Mouse (Mus musculus): ENCODE data around the gene Lrrc47.

DNA sequence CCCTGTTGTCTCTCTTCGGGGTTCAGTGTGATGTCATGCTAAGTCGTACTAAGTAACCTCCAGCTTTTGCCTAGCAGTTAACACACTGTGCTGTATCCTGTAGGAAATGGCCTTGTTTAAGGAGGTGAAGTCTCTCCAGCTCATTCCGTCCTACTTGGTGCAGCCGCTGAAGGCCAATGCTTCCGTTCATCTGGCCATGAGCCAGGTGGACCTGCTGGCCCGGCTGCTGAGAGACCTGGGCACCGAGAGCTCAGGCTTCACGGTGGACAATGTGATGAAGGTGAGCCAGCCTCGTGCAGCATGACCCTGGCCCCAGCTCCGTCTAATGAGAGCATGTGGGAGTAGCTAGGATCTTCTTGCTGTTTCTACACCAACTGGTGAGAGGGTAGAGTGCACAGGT lies 18.8 kb upstream of the Lrrc47 start:
- TF ChIP-seq MAX (IDR thresholded peaks at IDR 0.05; ENCODE audit: low read depth) = no peak
- TF ChIP-seq POLR2A (IDR thresholded peaks at IDR 0.05; ENCODE audit: insufficient read length, low read depth) = no peak
- no peak for TF ChIP-seq MYOD1 (IDR thresholded peaks at IDR 0.05; ENCODE audit: control insufficient read depth in 1 of 3, insufficient read length in 2 of 3, low read depth in 2 of 3)
- TF ChIP-seq TCF12 (IDR thresholded peaks at IDR 0.05; ENCODE audit: insufficient read depth, poor library complexity, severe bottlenecking) = no peak
- TF ChIP-seq USF1 (IDR thresholded peaks at IDR 0.05; ENCODE audit: low read depth) = no peak
- no peak for TF ChIP-seq TCF3 (IDR thresholded peaks at IDR 0.05; ENCODE audit: insufficient read length, low read depth)
- TF ChIP-seq E2F4 (IDR thresholded peaks at IDR 0.05; ENCODE audit: insufficient read depth) = no peak
- TF ChIP-seq MYOG (IDR thresholded peaks at IDR 0.05; ENCODE audit: control insufficient read depth in 1 of 3, insufficient read depth in 1 of 3, insufficient read length in 2 of 3, low read depth in 2 of 3) = no peak
- TF ChIP-seq REST (IDR thresholded peaks at IDR 0.05; ENCODE audit: insufficient read depth, insufficient read length) = no peak
- no peak for TF ChIP-seq POLR2AphosphoS2 (IDR thresholded peaks at IDR 0.05; ENCODE audit: insufficient read length, low read depth)
- no peak for TF ChIP-seq CEBPB (IDR thresholded peaks at IDR 0.05; ENCODE audit: insufficient read depth, poor library complexity, severe bottlenecking)

Data from myocyte (in vitro differentiated cells).